Mouse (Mus musculus) bone marrow macrophage, adult 2 months (primary cell): ENCODE measurements around the gene Agpat1.

ENCODE experiments used
- CTCF ChIP-seq: IDR thresholded peaks from 2 replicates; pipeline ENCODE4 v1.5.1; 2012; ENCODE audit warnings: low read depth, mild to moderate bottlenecking, low read length, moderate library complexity
- POLR2A ChIP-seq: IDR thresholded peaks from 2 replicates; pipeline ENCODE4 v1.6.1; 2012; ENCODE audit warnings: mild to moderate bottlenecking, low read depth, low read length, borderline replicate concordance

DNA sequence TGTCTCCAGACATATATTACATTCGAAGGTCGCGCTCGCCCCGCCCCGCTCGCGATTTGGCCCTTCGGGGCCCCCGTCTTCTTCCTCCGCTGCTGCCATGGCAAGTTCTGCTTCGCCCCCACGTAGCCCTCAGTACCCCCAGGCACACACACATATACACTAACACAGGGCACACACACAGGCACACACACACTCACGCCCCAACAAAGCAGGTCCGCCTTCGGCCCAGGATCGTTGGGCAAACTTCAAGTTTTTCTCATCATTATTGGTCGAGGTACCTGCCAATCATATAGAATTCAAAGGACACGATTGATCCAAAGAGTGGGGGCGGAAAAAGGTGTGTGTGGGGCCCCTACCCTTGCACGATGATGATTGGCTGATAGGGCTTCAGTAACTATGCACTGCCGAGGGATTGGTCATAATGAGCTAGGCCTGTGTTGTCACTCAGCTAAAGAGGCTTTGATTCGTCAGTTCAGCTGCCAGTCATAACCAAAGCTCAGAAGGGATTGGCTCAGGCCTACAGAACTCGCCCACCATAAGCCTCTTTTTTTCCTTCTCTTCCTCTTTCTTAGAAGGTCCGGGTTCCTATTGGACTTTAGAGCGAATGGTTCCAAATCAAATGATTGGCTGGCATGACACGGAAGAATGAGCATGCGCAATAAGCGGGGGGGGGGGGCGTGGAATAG lies 544 bp upstream of the Agpat1 start, which contains the start of gene Rnf5:
- TF ChIP-seq POLR2A (no peak), CTCF (no peak)
